Mouse (Mus musculus) left cerebral cortex, postnatal 10 days (tissue): ENCODE results near the gene Galk2. TPM values are rescaled to one million over a fixed set of nuclear protein-coding genes. Genes with fewer than 3 reads are reported as not detected.

ENCODE experiments used
- DNase-seq, 2 experiments: peaks; one replicate each; pipeline ENCODE4 v3.0.0; 2021 to 2022; ENCODE audit warnings: low spot score in 2 of 2, mixed read lengths in 1 of 2; ENCODE audit errors: extremely low spot score in 1 of 2
- intact Hi-C: fragments of 180-260 bp; cut with DNase I; formaldehyde crosslinking; loops from one replicate; pipeline ENCODE4 v1.15.1; 2025
- total RNA-seq, 2 experiments: library from RNA; stranded (reverse); gene quantifications; 2 replicates each; pipeline ENCODE4 v1.2.3; 2021

Gene Galk2
- total RNA-seq, 2 experiments from 2014 or later: 25.1 to 26.7 TPM

DNA sequence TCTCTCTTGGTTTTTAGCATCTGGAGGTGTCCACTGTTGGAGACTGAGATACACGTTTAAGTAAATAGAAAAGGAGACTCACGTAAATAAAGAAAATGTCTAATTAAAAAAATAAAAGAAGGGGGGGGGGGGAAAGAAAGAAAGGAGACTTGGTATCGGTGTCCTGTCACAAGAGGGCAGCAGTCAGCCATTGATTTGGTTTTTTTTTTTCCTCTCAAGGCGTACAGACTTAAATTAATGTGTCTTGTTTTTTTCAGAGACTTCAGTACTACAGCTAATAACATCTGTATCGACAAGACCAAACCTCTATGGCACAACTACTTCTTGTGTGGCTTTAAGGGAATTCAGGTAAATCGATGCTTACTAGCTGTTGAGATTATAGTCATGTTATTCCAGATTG is 34.2 kb downstream of the Galk2 start:
- intact Hi-C loops: loop anchor here (5.0 kb wide), 1 partner anchor 139 kb away; the partner anchor contains the start of gene Fgf7
- peak in 1 of 2 experiments; percentile 32 for DNase-seq

DNA sequence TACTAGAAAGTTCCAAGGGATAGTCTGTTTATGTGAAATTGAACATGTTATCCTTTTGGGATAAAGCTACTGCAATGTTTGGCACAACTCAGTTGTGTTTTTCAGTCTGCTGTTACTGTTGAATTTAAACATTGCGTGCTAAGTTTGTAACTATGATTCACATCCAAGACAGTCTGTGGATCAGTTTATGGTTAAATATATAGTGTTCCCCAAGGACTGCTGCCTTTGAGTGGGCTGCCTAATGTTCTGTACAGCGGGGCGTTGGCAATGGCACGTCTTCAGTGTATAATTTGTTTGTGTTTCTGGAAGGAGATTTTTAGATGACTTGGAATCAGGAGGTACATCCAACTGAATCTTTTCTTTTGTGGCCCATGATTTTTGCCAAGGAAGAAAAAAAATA is 36.2 kb downstream of the Galk2 start:
- DNase-seq: no peak
- intact Hi-C loops: no loop called here

DNA sequence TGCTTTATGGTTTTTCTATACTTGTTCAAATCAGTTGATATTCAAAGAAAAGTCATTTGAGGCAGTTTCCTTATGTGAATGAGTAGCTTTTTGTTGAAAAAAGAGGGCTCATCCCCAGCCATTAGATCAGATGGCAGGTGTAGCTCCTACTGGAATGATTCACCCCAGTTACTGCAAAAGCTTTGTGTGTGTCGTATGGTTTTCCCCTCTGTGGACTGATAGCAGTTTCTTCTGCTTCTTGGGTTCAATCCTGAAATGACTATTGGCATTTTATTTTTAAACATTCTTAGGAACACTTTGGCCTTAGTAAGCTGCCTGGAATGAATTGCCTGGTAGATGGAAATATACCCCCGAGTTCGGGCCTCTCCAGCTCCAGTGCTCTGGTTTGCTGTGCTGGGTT is 37.4 kb downstream of the Galk2 start:
- DNase-seq: no peak

DNA sequence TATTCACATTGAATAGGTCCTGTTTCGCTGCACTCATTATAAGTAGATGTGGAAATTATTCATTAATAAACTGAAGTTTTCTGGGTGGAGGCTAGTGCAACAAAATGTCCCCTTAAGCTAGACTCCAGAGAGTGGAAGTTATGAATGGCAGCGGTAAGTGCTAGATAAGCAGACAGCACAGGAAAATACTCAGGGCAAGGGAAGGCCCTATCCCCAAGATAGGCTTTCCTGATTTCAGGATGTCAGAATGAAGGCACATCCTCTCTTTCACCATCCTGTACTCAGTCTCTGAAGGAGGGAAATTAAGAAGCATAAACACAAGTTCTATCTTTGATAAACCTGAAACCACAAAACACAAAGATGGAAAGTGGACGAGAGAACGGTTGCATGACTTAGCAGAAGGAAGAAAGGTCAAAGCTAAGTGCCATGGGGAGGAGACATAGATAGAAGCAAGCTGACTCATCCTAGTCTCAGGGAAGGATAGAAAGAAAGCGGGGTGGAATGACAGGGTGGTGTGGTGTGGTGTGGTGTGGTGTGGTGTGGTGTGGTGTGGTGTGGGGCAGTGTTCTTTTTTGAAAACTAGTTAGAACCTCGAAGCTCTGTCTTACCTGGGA is 42.0 kb downstream of the Galk2 start:
- no peak for DNase-seq
- intact Hi-C loops: loop anchor here (10.0 kb wide), 1 partner anchor 354 kb away; no protein-coding TSS in a partner anchor

More for the DNA sequence above, 37.4 kb downstream of the Galk2 start:
- intact Hi-C loops: no loop called here

DNA sequence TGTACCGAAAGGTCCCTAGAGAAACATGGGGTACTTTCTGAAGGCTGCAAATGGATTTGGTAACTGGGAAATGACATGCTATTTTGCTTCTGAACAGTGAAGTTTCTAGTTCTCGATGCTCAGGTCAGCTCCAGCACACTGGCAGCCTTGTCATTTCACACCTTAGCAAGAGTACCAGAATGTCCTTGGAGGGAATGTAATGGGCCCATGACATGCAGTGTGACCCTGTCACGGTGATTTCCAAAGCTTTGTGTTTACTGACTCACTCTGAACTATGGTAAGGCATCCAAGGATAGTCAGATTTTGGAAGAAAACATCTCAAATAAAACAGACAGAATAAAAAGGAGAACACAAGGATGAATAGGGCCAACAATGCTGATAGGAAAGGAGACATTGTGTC is 42.5 kb downstream of the Galk2 start:
- DNase-seq: no peak
- intact Hi-C loops: loop anchor here (10.0 kb wide), 1 partner anchor 353 kb away; no protein-coding TSS in a partner anchor

DNA sequence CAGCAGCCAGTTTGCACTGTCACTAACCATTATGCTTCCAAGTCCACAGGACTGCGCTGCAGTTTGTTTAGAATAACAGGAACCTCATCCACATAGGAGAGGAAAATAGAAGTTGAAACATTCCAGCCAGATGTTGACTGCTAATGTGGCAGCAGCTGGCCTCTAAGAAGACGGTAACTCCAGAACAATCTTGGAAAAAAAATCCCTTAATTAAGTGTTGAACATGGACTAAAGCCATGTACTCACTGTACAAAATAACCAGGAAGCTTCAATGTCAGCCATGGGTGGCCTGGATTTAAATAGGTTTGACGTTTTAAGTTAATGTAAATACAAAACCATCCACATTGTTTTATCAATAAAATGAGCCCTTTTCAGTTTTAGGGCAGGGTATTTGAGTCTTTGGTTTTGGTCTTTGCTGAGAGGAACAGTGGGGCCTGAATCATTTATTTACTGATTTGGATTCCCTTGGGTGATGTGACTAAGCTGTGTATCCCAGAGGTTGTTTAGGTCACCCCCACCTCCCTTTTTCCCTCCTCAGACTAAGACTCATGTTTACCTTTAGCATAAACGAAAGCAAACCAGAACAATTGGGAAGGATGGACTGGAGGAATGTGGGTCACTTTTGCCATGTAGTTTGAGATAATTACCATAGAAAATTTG is 47.6 kb downstream of the Galk2 start:
- intact Hi-C loops: loop anchor here (10.0 kb wide), 1 partner anchor 348 kb away; no protein-coding TSS in a partner anchor
- no peak for DNase-seq

DNA sequence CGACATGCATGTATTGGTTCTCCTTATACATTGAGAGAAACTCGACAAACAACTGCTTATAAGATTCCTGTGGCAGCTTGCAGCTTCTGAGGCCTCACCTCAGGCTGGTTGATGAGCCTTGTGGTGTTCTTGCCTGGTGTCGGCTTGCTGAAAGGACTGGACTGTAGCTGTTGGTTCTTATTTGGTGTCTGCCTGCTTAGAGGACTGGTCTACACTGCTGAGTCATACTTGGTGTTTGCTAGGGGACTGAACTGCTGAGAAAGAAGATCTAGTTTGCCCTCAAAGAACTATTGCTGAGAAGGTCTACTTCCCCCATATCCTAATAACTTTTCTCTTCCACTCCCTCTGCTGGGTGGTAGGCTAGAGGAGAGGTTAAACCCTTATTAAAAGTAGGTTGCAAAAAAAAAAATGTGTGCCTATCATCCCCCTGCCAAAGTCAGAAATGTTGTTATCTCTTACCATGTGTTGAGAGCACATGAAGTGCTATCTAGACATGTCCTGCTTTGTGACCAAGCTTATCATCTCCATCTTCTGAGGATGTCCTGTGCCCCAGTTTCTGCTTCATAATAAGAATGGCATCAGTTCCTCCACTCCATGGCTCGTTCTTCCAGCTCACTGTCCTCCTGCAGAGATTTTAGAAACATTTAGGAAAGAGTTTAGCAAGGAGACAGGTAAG is 48.8 kb downstream of the Galk2 start:
- intact Hi-C loops: loop anchor here (10.0 kb wide), 1 partner anchor 347 kb away; no protein-coding TSS in a partner anchor
- no peak for DNase-seq

DNA sequence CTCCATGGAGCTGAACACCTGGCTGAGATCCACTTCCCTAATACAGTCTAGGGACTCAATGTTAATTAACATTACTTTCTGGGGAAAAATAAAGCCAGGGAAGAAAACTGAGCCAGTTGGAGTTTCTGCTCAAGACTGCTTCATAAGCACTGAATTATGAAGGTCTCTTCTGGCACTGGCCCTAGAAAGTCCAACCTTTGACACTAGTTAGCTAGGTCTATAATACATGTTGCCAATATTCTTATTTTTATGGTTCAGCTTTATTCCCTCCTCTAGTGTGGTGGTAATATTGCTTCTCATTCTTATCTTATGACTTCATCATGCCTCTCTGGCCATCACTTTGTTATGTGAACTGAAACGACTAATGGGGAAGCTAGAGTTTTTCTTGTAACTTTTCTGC is 55.3 kb downstream of the Galk2 start:
- no peak for DNase-seq
- intact Hi-C loops: no loop called here

DNA sequence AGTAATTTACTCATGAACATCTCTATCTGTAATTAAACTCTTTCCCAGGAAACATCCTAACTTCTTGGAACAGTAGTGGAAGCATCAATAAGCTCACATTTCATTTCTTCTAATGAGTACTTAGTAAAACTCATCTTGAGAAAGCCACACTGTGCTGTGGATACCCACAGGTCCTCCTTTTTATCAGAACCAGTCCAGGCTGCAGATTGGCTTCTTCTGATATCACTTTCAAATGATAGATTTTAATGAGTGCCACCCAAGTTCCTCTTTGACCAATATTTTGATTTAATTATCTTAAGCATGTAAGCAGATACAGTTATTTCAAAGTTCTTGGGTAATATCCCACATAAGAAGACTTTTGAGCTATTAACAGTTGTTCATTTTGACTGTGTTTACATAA is 55.8 kb downstream of the Galk2 start:
- no peak for DNase-seq
- intact Hi-C loops: no loop called here

DNA sequence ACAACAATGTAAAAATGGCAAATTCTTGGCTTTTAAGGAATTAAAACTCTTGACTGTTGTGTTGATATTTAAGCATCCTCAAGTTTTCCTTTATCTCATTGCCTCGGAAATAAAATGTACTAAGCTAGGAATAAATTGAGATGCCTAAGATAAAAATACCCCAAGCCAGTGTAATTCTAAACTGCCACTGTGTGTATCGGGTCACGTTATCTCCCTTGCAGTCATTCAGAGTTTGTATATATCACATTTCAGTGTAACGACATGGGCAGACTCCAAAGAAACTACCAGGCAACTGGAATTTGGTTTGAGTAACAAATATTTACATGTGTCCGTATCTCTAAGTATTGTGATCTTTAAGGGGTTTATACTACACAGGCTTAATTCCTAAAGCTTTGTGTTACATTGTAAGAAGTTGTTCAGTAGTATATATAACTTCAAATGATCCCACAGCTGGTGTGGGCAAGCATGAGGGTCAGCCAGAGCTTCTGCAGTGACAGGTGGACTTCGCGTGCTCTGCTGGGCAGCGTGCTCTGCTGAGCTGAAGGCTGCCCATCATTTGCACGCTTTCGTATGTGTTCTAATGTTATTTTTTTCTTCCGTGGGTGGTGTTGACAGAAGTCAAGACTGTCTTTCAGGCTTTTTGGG is 57.9 kb downstream of the Galk2 start:
- DNase-seq: no peak
- intact Hi-C loops: no loop called here

DNA sequence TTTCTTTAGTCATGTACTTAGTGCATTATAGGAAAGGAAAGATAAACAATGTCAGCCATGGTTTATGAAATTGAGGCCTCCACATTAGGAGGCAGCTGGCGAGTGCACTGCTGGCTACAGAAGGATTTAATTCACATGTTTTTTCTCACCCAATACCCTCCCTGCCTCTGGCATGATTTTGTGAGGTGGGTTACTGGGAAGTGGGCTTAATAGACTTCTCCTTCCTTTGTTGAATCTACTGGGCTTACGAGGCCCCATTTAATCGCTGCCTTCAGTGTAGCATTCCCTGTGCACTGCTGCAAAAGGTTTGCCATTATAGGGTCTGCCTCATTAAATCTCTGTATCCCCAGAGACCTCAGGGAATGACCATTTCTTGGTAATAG is 58.4 kb downstream of the Galk2 start:
- no peak for DNase-seq
- intact Hi-C loops: no loop called here

DNA sequence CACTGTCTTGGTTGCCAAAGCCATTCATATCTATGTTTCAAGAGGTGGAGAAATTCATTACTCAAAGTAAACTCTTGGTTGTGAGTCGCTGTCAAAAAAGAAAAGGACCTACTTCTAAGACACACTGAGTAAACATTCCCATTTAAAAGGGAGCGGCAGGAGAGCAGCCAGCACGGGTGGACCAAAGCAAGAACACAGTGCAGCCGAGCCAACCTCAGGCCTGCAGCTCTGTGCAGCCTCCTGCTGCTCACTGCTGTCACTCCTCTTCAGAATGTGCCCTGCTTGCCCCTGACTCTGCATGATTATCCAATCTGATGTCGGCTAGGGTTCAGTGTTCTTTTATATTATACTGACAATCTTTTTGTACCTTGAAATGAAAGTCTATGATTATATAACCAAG is 62.4 kb downstream of the Galk2 start:
- intact Hi-C loops: no loop called here
- no peak for DNase-seq

DNA sequence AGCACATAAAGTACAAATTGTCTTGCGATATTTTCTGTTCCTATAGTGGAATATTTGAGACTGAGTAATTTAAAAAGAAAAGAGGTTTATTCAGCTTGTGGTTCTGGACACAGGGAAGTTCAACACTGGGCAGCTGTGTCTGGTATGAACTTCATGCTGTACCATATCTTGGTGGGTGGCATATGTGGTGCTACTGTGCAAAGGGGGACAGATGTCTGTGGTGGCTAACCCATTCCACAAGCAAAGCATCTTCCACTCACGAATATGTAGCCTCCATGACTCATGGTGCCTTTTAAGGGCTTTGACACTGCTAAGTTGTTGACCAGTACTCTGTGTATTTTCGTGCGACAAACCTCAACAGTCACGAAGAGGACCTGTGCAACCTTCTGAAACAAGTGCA is 63.2 kb downstream of the Galk2 start:
- intact Hi-C loops: no loop called here
- DNase-seq: no peak

DNA sequence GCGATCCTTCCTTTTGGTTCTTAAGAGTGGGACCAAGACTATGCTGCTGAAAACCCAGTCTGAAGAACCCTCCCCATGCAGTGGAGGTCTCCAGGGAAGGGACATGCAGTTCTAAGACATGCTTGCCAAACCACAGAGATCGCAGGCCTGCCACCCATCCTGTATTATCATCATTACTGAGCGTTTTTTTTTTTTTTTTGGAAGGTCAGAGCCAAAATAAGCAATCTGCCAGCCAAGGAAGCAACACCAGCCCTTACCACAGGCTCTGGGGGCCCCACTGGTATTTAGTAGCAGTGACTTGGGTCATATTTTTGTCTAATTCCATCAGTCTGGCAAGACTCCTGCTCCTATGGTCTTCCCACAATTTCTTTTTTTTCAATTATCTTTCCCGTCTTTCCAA is 64.0 kb downstream of the Galk2 start:
- intact Hi-C loops: no loop called here

DNA sequence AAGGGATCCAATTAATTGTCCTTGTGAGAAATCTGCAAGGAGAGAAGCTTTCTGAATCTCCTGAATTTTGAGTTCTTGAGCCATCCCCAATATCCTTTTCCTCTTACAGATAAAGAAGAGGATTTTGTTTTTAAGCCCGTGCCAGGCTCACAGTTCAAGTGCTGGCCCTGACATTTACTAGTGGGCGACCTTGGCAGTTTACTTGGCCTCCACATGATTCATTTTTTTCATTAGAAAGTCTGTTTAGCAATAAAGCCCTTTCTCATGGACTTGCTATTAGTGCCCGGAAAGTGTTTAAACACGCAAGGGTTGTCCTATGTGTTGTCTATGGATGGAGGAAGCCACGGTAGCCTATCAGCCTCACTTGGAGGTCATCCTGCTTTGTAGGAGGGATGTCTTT is 64.4 kb downstream of the Galk2 start:
- intact Hi-C loops: no loop called here
- DNase-seq: no peak

More for the DNA sequence above, 64.0 kb downstream of the Galk2 start:
- DNase-seq: no peak

DNA sequence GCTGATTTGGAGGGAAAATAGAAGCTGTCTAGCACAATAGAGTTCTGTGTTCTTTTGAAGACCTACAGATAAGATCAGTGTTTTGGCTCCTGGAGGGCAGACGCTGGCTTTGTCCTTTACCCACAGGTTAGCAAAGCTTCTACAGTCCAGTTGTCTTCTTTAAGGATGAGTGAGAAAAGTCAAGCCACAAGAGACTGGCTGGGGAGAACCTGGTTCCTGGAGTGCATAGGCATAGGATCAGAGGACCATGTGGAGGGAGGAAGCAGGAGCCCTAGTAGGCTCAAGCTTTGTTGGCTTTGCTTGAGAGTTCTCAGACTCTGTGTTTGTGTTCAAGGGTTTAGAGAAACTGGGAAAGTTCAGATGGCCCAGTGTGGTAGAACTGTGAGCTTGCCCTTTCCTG is 65.6 kb downstream of the Galk2 start:
- intact Hi-C loops: no loop called here

DNA sequence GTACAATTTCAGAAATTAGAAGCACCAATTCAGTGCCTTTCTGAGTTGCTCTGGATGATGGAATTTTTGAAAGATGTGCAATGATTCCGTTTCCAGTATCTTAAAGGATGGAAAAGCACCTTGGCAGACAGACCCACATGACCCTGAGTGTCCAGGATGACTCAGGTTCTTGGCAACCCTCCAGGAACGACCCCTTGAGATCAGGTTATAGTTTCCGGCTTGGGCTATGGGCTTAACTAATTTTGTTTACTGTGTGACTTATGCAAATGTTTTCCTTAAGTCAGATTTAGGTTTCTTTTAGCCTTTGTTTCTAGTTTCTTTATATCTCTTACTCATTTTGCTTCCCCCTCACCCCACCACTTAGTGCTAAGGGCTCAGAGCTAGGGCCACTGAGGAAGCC is 66.2 kb downstream of the Galk2 start:
- DNase-seq: no peak
- intact Hi-C loops: no loop called here

More for the DNA sequence above, 65.6 kb downstream of the Galk2 start:
- DNase-seq: no peak

DNA sequence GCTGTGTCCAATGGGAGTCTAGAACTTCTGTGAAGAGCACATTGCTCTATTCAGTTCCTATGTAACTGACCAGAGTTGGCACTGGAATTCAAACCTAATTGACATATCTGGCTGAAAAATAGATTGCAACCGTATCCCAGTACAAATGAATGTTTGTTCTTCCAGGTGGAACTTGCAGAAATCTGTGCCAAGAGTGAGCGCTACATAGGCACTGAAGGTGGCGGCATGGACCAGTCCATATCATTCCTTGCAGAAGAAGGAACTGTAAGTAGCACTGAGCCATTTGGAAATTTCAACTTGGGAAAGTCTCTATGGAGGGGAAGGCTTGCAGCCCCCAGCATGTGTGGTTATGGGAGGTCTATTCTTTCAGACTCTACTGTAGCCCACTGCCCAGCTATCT is 70.5 kb downstream of the Galk2 start:
- DNase-seq: no peak
- intact Hi-C loops: no loop called here

DNA sequence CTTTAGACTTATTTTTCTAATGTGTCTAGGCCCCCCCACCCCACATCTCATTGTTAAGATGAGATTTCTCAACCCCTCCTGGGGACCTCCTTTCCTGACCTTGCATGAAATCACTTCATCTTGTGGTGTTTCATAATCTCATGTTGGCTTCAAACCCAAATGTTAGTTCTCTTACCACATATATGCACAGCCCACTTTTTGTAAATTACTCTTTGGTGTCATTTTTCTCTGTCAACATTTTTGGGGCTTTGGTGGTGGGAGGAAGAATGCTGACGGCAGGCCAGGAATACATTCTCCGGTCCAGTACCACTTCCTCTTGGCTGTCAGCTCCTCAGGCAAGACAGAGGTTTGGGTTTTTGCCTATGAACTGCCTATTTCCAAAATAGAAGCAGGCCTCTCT is 71.0 kb downstream of the Galk2 start:
- DNase-seq: no peak
- intact Hi-C loops: no loop called here

DNA sequence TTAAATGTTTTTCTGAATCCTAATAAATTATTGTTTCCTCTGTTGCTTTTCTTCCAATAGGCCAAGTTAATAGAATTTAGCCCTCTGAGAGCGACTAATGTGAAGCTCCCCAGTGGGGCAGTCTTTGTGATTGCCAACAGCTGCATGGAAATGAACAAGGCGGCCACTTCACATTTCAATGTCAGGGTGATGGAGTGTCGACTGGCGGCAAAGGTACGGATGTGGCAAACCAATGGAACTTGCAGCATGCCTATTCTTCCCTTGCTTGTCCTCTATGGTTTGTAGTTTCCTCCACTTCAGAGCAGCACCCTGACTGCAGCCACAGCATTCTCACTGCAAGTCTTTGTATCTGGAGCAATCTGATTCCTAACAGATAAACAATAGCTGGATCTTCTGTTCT is 72.3 kb downstream of the Galk2 start:
- no peak for DNase-seq
- intact Hi-C loops: no loop called here
